Mouse (Mus musculus) liver, adult 2 months (tissue): Measurements from ENCODE around the gene Ppp4r1.

Experiments used
- CTCF ChIP-seq: fragments of 200-500 bp; IDR thresholded peaks from 2 replicates; pipeline ENCODE4 v1.5.1; 2011; ENCODE audit warnings: low read depth, low read length, control low read depth
- POLR2A ChIP-seq: fragments of 200-500 bp; IDR thresholded peaks from 2 replicates; pipeline ENCODE4 v1.6.1; 2011; ENCODE audit warnings: low read length, control low read depth; ENCODE audit not compliant: insufficient read depth; ENCODE audit errors: extremely low read depth

GRCm38 (mm10) chr17:65863830-65864229 is 81.5 kb downstream of the Ppp4r1 start:
- no peak for TF ChIP-seq CTCF
- no peak for TF ChIP-seq POLR2A
